Mouse (Mus musculus) ES-Bruce4 (cell line): ENCODE results near the gene Atp2b2.

ENCODE experiments used
- CTCF ChIP-seq: IDR thresholded peaks from one replicate; pipeline ENCODE4 v1.8.1; 2011; ENCODE audit warnings: low read depth, low read length
- POLR2A ChIP-seq: IDR thresholded peaks from one replicate; pipeline ENCODE4 v1.8.1; 2011; ENCODE audit warnings: low read length; ENCODE audit not compliant: insufficient read depth

- no peak for TF ChIP-seq CTCF
- TF ChIP-seq POLR2A, result no peak
Observed at GRCm38 (mm10) chr6:113978091-113978650, 64.2 kb downstream of the Atp2b2 start.
